Mouse (Mus musculus) layer of hippocampus, adult 8-10 months (tissue): Measurements from ENCODE around the gene Lsm4. TPM values are rescaled to one million over a fixed set of nuclear protein-coding genes. Genes with fewer than 3 reads are reported as not detected.

Experiments used
- DNase-seq, 2 experiments: peaks; one replicate each; pipeline ENCODE4 v3.0.0; 2022; ENCODE audit warnings: low spot score in 2 of 2
- total RNA-seq, 4 experiments: library from RNA; stranded (reverse); gene quantifications; 2 replicates each; pipeline ENCODE4 v1.2.4; 2022

Lsm4 gene
- total RNA-seq, 4 experiments from 2014 or later: 57.1 to 66.2 (median 64.1) TPM

DNA sequence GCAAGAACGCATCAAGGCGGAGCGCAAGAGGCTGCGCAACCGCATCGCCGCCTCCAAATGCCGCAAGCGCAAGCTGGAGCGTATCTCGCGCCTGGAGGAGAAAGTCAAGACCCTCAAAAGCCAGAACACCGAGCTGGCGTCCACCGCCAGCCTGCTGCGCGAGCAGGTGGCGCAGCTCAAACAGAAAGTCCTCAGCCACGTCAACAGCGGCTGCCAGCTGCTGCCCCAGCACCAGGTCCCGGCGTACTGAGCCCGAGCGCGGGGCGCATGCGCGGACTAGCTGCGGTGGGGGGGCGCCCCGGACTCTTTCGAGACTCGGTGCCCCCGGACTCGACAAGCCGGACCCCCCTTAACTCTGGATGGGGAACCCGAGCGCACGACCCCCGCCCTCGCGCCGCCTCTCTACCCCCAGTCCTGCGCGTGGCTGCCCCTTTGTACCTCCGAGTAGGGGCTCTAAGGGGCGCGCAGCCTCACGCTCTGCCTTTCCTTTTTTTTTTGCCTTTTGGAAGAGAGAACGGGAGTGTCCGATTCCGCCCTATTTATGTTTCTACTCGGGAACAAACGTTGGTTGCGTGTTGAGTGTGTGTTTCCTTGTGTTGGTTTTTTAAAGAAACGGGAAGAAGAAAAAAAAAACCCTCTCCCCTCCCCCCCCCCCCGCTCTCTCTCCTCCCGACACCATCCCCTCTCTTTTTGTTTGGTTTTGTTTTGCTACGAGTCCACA lies 26.9 kb downstream of the Lsm4 start:
- peak; percentile 76 to 83 for DNase-seq

DNA sequence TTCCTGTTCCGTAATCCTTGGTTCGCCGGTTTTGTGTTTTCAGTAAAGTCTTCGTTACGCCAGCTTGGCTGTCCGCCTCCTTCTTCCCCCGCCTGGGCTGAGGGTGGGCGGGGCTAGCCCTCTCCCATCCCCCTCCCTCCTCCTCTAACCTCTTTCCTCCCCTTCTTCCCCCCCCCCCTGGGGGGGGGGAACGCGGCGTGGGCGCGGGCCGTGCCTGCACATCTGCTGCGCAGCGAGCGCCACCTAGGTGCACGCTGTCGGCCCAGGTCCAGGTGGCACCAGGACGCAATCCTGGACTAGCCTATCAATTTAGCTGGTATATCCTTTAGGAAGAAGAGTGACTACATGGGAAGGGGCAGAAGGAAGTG lies 27.5 kb downstream of the Lsm4 start:
- DNase-seq: peak; percentile 81

- no peak for DNase-seq
These were observed 28.3 kb downstream of the Lsm4 start for GRCm38 (mm10) chr8:70701048-70701981.

GRCm38 (mm10) chr8:70701982-70702841 lies 29.2 kb downstream of the Lsm4 start:
- DNase-seq: no peak

- DNase-seq: peak in 1 of 2 experiments; percentile 44
These were observed 29.8 kb downstream of the Lsm4 start for GRCm38 (mm10) chr8:70702842-70703182.

- DNase-seq: no peak
These were observed 30.2 kb downstream of the Lsm4 start, which contains the start of gene Iqcn for GRCm38 (mm10) chr8:70703287-70703686. Gene Iqcn (plus strand): TSS chr8:70703457.

DNA sequence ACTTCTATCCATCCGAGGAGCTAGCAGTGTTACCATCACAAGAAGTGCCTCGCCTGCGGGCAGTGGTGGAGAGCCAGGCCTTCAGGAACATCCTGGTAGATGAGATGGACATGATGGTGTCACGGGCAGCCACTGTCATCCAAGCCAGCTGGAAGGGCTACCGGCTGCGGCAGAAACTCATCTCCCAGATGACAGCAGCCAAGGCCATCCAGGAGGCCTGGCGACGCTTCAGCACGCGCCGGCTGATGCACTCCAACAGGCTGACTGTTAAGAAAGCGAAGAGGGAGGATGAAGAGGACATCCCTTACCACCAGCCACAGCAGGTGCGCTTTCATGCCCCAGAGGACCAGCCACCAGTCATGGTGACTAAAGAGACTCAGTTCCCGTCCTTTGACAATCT lies 35.2 kb downstream of the Lsm4 start:
- no peak for DNase-seq

GRCm38 (mm10) chr8:70709794-70710193 lies 36.7 kb downstream of the Lsm4 start:
- no peak for DNase-seq

- no peak for DNase-seq
These were observed 37.2 kb downstream of the Lsm4 start for GRCm38 (mm10) chr8:70710296-70710695.

DNA sequence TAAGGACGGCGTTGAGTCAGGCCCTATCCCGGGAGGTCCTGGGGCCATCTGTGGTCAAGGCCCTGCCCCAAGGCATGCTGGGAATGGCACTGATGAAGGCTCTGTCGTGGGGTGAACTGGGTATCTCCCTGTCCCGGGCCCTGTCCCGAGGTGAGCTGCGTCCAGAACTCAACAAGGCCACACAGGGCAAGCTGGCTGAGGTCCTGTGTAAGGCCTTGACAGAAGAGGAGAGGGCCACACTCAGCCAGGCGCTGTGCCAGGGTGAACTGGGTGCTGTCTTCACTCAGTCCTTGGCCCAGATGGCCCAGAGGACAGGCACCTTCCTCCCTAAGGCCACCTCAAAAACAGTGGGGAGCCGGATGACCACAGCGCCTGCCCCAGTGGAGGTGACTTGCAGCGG lies 38.0 kb downstream of the Lsm4 start:
- no peak for DNase-seq

- no peak for DNase-seq
These were observed 40.9 kb downstream of the Lsm4 start for GRCm38 (mm10) chr8:70713991-70714390.

DNA sequence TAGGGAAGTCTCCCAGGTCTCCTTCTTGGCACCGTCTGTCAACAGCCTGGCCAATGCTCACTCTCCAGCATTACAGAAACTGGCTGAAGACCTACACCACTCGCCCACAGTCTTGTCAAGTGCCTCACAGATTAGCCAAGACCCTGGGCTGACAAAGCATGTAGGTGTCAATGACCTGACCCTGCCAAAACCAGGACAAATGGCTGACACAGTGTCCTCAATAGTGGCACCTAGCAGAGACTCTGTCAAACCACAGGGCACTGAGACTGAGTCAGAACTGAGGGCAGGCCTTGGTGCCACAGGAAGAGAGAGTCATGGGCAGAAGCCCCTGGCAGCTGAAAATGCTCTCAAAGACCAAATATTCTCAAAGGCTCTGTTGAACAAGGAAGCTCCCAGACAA lies 42.0 kb downstream of the Lsm4 start:
- DNase-seq: no peak

GRCm38 (mm10) chr8:70716521-70717400 lies 43.7 kb downstream of the Lsm4 start:
- no peak for DNase-seq

- no peak for DNase-seq
These were observed 45.2 kb downstream of the Lsm4 start, which contains the start of gene Gm3336 for GRCm38 (mm10) chr8:70718297-70718696. Gene Gm3336 (plus strand): TSS chr8:70718543.

GRCm38 (mm10) chr8:70719796-70720270 lies 46.8 kb downstream of the Lsm4 start:
- DNase-seq: no peak

DNA sequence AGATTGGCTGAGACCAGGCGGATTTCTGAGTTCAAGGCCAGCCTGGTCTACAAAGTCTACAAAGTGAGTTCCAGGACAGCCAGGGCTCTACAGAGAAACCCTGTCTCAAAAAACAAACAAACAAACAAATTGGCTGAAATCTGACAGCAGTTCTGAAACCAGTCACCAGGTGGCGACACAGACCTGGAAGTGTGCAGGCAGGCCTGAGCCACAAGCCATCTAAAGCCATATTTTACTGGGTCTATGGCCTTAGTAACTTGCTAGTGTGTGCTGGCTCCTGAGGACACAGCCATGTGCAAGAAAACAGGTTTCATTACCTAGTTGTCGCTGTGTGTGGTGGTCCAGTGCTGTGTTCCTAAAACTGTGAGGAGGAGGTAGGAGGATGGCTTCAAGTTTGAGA lies 47.7 kb downstream of the Lsm4 start:
- peak in 1 of 2 experiments; percentile 86 for DNase-seq

GRCm38 (mm10) chr8:70721601-70722000 lies 48.6 kb downstream of the Lsm4 start:
- DNase-seq: no peak

DNA sequence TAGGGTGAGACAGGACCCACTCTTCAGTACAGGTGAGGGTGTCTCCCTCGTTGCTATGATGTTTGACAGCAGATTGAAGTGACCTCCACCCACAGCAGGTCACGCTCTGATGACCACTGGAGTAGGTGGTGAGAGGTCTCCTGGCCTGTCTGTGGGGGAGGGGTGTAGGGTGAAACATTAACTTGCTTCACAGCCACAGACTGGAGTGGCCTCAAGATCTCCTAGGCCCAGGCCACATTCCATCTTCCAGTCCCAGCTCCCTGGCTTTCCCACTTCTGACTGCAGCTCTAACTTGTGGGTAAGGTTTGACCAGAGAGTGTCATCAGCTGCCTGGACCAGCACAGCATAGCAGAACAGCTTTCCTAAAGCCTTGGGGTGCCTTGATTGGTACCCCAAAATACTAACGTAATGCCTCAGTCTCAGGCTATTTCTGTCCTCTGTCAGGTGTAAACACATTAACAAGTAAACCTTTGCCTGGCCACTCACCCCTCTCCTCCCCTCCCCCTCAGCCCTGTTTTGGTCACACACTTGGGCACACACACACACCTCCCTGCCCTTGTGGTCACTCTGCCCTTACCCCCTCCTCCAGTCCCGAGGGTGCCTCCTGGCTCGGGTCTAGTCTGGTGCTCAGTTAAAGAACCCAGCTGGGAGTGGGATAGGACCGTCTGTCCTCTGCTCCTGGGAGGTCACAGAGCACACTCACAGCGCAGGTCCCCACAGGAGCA lies 50.6 kb downstream of the Lsm4 start, which contains the start of gene Pde4c:
Gene Pde4c (plus strand): TSS at position 235 of the 725 bp plus-strand sequence.
- DNase-seq: no peak

- no peak for DNase-seq
These were observed 51.2 kb downstream of the Lsm4 start for GRCm38 (mm10) chr8:70724216-70724615.
